11 mouse cellular contexts compared by ENCODE assay signal in genomic region chr2:151676234-151676633, GRCm38 (mm10). TPM values are rescaled to one million over a fixed set of nuclear protein-coding genes. Genes with fewer than 3 reads are reported as not detected.
DNase-seq lines count a peak whose midpoint lies in the region; ATAC-seq and TF ChIP-seq lines count a peak whose summit lies in the region.
"Had no signal": no experiment of that assay in that cellular context is flagged by ENCODE, and none has a peak within 500 bp of the region (broad histone marks: within the 10 kb centered on the region; RNA-seq: fewer than 3 reads in every experiment).

No protein-coding gene starts in this region.

- no peak overlapping the region for H3K4me2 ChIP-seq in intestine, postnatal 0 days (replicated peaks; ENCODE audit: low read depth)
- H3K4me2 ChIP-seq in intestine, embryonic 15.5 days (replicated peaks), result no peak overlapping the region
- H3K4me2 ChIP-seq: heart, embryonic 15.5 days; limb, embryonic 15.5 days had no signal

- ATAC-seq in intestine, postnatal 0 days, result no peak
- ATAC-seq in intestine, embryonic 15.5 days, result no peak

- H3K27me3 ChIP-seq in intestine, postnatal 0 days (replicated peaks; ENCODE audit: control insufficient read depth, insufficient read depth, low read length), result no peaks in the 10 kb centered on the region
- no peaks in the 10 kb centered on the region for H3K27me3 ChIP-seq in intestine, embryonic 15.5 days (replicated peaks)
- H3K27me3 ChIP-seq: limb, embryonic 15.5 days had no signal

- 49% methylated on average over 2 of the region's 2 CpGs for WGBS in intestine, postnatal 0 days
- WGBS in intestine, embryonic 15.5 days, result 55% methylated on average over 2 of the region's 2 CpGs

- H3K9ac ChIP-seq in intestine, postnatal 0 days (ENCODE audit: low read depth, low read length), result no peak overlapping the region
- H3K9ac ChIP-seq in intestine, embryonic 15.5 days, result no peak overlapping the region
- H3K9ac ChIP-seq: heart, embryonic 15.5 days; limb, embryonic 15.5 days had no signal

- H3K36me3 ChIP-seq in intestine, postnatal 0 days (ENCODE audit: control insufficient read depth, insufficient read depth), result no peaks in the 10 kb centered on the region
- no peaks in the 10 kb centered on the region for H3K36me3 ChIP-seq in intestine, embryonic 15.5 days
- H3K36me3 ChIP-seq: heart, embryonic 15.5 days; limb, embryonic 15.5 days had no signal

- DNase-seq in CD4-positive helper T cell, adult 2 months (ENCODE audit: low read depth, low spot score), result peak; percentile 10
- DNase-seq in MN1 (ENCODE audit: low spot score), result peak; percentile 33
- peak; percentile 18 for DNase-seq in induced T-regulatory cell, adult 2 months (ENCODE audit: low read depth)
- no peak for DNase-seq in testis, postnatal 10 days (ENCODE audit: low spot score)
- DNase-seq in T-cell, adult 2 months (ENCODE audit: low spot score), result no peak

- no peak overlapping the region for H3K4me3 ChIP-seq in intestine, postnatal 0 days (ENCODE audit: low read depth, low read length)
- no peak overlapping the region for H3K4me3 ChIP-seq in intestine, embryonic 15.5 days (replicated peaks)
- H3K4me3 ChIP-seq: heart, embryonic 15.5 days; limb, embryonic 15.5 days had no signal

- no peaks in the 10 kb centered on the region for H3K9me3 ChIP-seq in intestine, postnatal 0 days (ENCODE audit: control insufficient read depth)
- no peaks in the 10 kb centered on the region for H3K9me3 ChIP-seq in intestine, embryonic 15.5 days
- H3K9me3 ChIP-seq: heart, embryonic 15.5 days; limb, embryonic 15.5 days had no signal

- no peaks in the 10 kb centered on the region for H3K4me1 ChIP-seq in intestine, postnatal 0 days (replicated peaks; ENCODE audit: control insufficient read depth, insufficient read depth, low read length)
- H3K4me1 ChIP-seq in intestine, embryonic 15.5 days (replicated peaks), result no peaks in the 10 kb centered on the region
- H3K4me1 ChIP-seq: heart, embryonic 15.5 days; limb, embryonic 15.5 days had no signal

- no peak overlapping the region for H3K27ac ChIP-seq in intestine, postnatal 0 days (ENCODE audit: low read depth, low read length)
- no peak overlapping the region for H3K27ac ChIP-seq in intestine, embryonic 15.5 days
- H3K27ac ChIP-seq: heart, embryonic 15.5 days; limb, embryonic 15.5 days had no signal

- peak; percentile 59 for TF ChIP-seq CTCF in intestine, postnatal 0 days (IDR thresholded peaks at IDR 0.05; ENCODE audit: low read depth)

RNA-seq across cellular contexts. Expression of gene Rad21l, which starts 7.9 kb away (rescaled TPM):
- polyA plus RNA-seq in intestine, postnatal 0 days (2015; fragmentation: Nextera tagmentation; extraction: Ambion mirVana), result 0.09 TPM in 1 of 2 replicates, not detected in the other
- not detected in 2 replicates for polyA plus RNA-seq in intestine, embryonic 15.5 days (2015; fragmentation: Nextera tagmentation; extraction: Ambion mirVana)
- polyA plus RNA-seq: heart, embryonic 15.5 days; large intestine, adult 2 months; limb, embryonic 15.5 days; spleen, adult 2 months had no signal

RNA-seq across cellular contexts. Expression of gene Tmem74b, which starts 25.6 kb away (rescaled TPM):
- polyA plus RNA-seq in intestine, postnatal 0 days (2015; fragmentation: Nextera tagmentation; extraction: Ambion mirVana), result 1.3 TPM in 2 replicates
- 2.0 and 2.2 TPM in 2 replicates for polyA plus RNA-seq in intestine, embryonic 15.5 days (2015; fragmentation: Nextera tagmentation; extraction: Ambion mirVana)

RNA-seq across cellular contexts. Expression of gene Snph, which starts 43.8 kb away (rescaled TPM):
- polyA plus RNA-seq in intestine, postnatal 0 days (2015; fragmentation: Nextera tagmentation; extraction: Ambion mirVana), result 0.60 and 0.89 TPM in 2 replicates
- 2.0 TPM in 2 replicates for polyA plus RNA-seq in intestine, embryonic 15.5 days (2015; fragmentation: Nextera tagmentation; extraction: Ambion mirVana)

Comparison
In these comparisons a context has a peak if more than half of its experiments do, and no peak if none do; other contexts are left out.
1. DNase-seq: peak in CD4-positive helper T cell, adult 2 months (single experiment), MN1 (single experiment) and induced T-regulatory cell, adult 2 months (single experiment); none in testis, postnatal 10 days (single experiment) and T-cell, adult 2 months (single experiment).